Mouse (Mus musculus) liver, embryonic 16.5 days (tissue): ENCODE data around the gene Itpr1. TPM values are rescaled to one million over a fixed set of nuclear protein-coding genes. Genes with fewer than 3 reads are reported as not detected.
A peak's percentile ranks its signal among the peaks of the same experiment; 100 is the strongest.

Experiments used
- ATAC-seq: fragments of 200-750 bp; cut with Nextera tagmentation; 2 replicates; pipeline ENCODE4 v1.8.0; 2017; ENCODE audit warnings: low read depth, mild to moderate bottlenecking, moderate number of reproducible peaks, moderate library complexity
- H3K27ac ChIP-seq: fragments of 300-500 bp; sonication (generic); 2 replicates; pipeline ENCODE4 v1.5.1; 2014; ENCODE audit warnings: mild to moderate bottlenecking, low read length
- H3K27me3 ChIP-seq: fragments of 300-500 bp; sonication (generic); 2 replicates; pipeline ENCODE4 v1.6.1; 2014; ENCODE audit warnings: low read depth, low read length, mixed read lengths; ENCODE audit not compliant: control insufficient read depth, insufficient read depth
- H3K36me3 ChIP-seq: fragments of 300-500 bp; sonication (generic); 2 replicates; pipeline ENCODE4 v1.6.1; 2014; ENCODE audit warnings: mild to moderate bottlenecking; ENCODE audit not compliant: control insufficient read depth, insufficient read depth
- H3K4me1 ChIP-seq: fragments of 300-500 bp; sonication (generic); 2 replicates; pipeline ENCODE4 v1.6.1; 2014; ENCODE audit warnings: low read depth, low read length, mixed read lengths; ENCODE audit not compliant: control insufficient read depth
- H3K4me2 ChIP-seq: fragments of 300-500 bp; sonication (generic); 2 replicates; pipeline ENCODE4 v1.6.1; 2014; ENCODE audit warnings: low read depth, low read length, mixed read lengths
- H3K4me3 ChIP-seq: fragments of 300-500 bp; sonication (generic); 2 replicates; pipeline ENCODE4 v1.5.1; 2014; ENCODE audit warnings: low read depth, mild to moderate bottlenecking, low read length
- H3K9ac ChIP-seq: fragments of 300-500 bp; sonication (generic); 2 replicates; pipeline ENCODE4 v1.6.1; 2014; ENCODE audit warnings: low read depth, low read length
- H3K9me3 ChIP-seq: fragments of 300-500 bp; sonication (generic); replicated peaks from 2 replicates; pipeline ENCODE4 v1.6.1; 2016; ENCODE audit warnings: low read length; ENCODE audit not compliant: control insufficient read depth
- WGBS: fragments of 180-500 bp; shearing (Covaris S2); extraction: QIAGEN DNeasy Blood & Tissue Kit; methylation state at CpG from one replicate; pipeline ENCODE4 v1.1.7; 2014; ENCODE audit not compliant: insufficient replicate concordance; 5-methylcytosine and 5-hydroxymethylcytosine counted together
- polyA plus RNA-seq: library from polyadenylated mRNA; unstranded; fragments of >200 nt; fragmentation: Nextera tagmentation; extraction: Ambion mirVana; gene quantifications from 2 replicates; pipeline ENCODE4 v1.2.1, GENCODE M21; 2015

Gene Itpr1
- polyA plus RNA-seq, 1 experiment from 2014 or later = 2.9 TPM

DNA sequence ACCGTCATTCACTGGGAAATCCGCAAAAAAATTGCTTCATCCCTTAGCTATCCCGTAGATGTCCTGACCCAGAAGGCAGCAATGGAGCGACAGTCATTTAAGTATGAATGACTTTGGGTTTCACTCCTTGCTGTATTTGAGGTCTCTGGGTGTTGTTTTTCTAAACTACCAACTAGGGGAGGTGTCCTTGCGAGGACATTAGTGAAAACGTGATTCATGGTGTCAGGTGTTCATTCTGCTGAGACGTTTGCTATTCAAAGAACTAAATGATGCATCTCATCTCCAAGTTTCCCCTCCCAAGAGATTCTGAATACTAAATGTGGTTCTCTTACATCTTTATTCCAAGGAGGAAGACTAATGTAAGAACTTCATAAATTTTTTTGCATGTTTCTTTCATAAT is 332.0 kb downstream of the Itpr1 start:
- Histone ChIP-seq H3K27ac (no peak overlapping the region), H3K4me2 (no peak overlapping the region), H3K27me3 (no peaks in the 10 kb centered on the region), H3K4me1 (no peaks in the 10 kb centered on the region), H3K36me3 (no peaks in the 10 kb centered on the region), H3K4me3 (no peak overlapping the region), H3K9me3 (no peaks in the 10 kb centered on the region), H3K9ac (no peak overlapping the region)
- ATAC-seq = no peak
- WGBS = 78% methylated on average over 7 of the region's 7 CpGs

DNA sequence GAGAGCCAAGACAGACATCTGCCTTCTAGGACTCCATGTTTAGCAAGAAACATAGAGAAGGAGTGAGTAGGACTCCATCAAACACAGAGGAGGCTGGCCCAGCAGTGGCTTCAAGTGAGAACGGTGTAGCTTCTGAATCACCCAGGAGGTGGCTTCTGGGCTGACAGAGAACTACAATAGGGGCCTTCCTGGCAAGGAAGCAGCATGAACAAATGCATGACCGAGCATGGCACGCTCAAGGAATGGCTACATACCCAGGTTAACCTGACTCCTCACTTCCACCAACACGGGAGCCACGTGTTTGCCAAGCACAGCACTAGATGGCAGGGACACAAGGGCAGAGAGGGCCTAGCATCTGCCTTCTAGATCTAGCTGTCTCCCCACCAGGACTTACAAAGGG is 332.6 kb downstream of the Itpr1 start:
- 70% methylated on average over 5 of the region's 5 CpGs for WGBS
- no peak overlapping the region for H3K27ac ChIP-seq
- ATAC-seq = no peak

DNA sequence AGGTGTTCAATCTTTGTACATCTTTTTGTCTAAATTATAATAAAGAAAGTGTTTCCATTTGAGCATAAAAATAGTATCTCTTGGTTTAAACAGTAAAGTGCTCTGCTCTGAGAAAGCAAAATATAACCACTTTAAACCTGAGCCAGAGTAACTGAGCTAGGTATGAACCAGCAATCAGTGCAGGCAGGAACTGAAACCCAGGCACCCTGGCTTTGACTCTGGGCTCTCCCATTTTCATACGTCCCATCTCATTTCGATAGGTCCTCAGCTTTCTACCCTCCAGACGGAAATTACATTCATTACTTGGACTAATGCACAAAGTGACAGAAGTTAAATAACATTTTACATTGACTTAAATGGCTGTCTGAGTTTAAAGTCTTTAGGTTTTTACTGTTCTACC is 335.5 kb downstream of the Itpr1 start:
- Histone ChIP-seq H3K9ac (no peak overlapping the region), H3K4me2 (no peak overlapping the region), H3K27ac (no peak overlapping the region), H3K9me3 (no peaks in the 10 kb centered on the region), H3K27me3 (no peaks in the 10 kb centered on the region), H3K4me3 (no peak overlapping the region), H3K4me1 (no peaks in the 10 kb centered on the region), H3K36me3 (no peaks in the 10 kb centered on the region)
- ATAC-seq = no peak
- WGBS = 78% methylated on average over 3 of the region's 3 CpGs

More for the DNA sequence above, 332.6 kb downstream of the Itpr1 start:
- Histone ChIP-seq H3K36me3 (no peaks in the 10 kb centered on the region), H3K27me3 (no peaks in the 10 kb centered on the region), H3K4me3 (no peak overlapping the region), H3K4me2 (no peak overlapping the region), H3K9ac (no peak overlapping the region), H3K9me3 (no peaks in the 10 kb centered on the region), H3K4me1 (no peaks in the 10 kb centered on the region)

DNA sequence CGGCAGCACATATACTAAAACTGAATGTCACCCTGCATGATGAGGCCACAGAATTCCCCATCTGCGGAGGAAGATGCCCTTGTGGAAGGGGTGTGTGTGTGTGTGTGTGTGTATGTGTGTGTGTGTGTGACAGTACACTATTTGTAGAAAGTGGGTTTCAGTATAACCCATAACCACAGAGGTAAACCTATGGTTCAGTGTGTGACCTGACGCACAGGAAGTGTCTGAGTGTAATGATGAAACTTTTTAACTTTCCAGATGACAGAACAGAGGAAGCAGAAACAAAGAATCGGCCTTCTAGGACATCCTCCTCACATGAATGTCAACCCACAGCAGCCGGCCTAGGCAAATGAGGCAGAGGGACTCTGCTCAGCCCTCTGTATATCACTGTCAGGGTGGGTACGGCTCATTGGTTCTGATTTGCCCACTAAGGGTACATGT is 336.6 kb downstream of the Itpr1 start:
- no peak overlapping the region for H3K27ac ChIP-seq
- WGBS = 55% methylated on average over 6 of the region's 6 CpGs
- H3K4me2 ChIP-seq = no peak overlapping the region
- no peaks in the 10 kb centered on the region for H3K27me3 ChIP-seq
- peak; percentile 50; the same call in 1 of the 2 replicates for ATAC-seq
- no peaks in the 10 kb centered on the region for H3K9me3 ChIP-seq
- no peaks in the 10 kb centered on the region for H3K36me3 ChIP-seq
- no peaks in the 10 kb centered on the region for H3K4me1 ChIP-seq
- H3K4me3 ChIP-seq = no peak overlapping the region
- no peak overlapping the region for H3K9ac ChIP-seq

DNA sequence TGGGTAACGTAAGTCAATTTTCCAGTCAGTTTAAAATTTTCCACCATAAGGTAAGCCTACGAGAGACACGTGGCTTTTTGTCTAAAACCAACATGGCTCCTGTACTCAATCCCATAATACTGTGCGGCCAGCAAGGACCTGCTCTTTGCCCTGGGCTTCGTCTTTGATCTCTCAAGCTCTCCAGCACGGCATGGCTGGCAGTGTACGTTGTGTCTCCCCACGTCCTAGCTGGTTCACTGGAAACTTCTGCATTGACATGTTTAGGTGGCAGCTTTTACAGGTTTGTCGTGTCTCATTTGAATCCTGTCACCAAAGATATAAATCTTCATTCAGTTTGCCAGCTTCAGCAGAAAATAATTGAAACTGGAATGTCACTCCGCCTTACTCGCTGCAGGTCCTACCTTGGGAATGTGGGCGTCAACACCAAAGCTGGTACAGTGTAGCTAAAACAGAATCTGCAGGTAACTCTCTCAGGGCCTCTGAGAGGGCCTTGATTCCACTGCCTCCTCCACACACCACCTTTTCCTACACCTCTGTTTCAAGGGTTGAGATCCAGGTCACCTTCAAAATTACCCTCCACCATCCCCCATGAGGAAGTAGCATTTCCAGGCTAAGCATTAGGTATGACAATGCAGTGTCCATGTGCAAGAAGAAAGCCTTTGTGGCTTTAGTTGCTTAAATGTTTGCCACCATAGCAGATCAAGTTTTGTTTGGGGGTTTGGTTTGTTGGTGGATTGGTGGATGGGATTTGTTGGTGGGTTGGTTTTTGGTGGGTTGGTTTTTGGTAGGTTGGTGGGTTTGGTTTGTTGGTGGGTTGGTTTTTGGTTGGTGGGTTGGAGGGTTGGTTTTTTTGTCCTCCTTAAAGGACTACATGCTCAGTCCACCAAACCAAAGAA is 339.1 kb downstream of the Itpr1 start:
- Histone ChIP-seq H3K27ac (no peak overlapping the region), H3K4me3 (no peak overlapping the region), H3K4me2 (no peak overlapping the region), H3K36me3 (no peaks in the 10 kb centered on the region), H3K9me3 (no peaks in the 10 kb centered on the region), H3K9ac (no peak overlapping the region), H3K4me1 (no peaks in the 10 kb centered on the region), H3K27me3 (no peaks in the 10 kb centered on the region)
- ATAC-seq = no peak
- 76% methylated on average over 12 of the region's 12 CpGs for WGBS

DNA sequence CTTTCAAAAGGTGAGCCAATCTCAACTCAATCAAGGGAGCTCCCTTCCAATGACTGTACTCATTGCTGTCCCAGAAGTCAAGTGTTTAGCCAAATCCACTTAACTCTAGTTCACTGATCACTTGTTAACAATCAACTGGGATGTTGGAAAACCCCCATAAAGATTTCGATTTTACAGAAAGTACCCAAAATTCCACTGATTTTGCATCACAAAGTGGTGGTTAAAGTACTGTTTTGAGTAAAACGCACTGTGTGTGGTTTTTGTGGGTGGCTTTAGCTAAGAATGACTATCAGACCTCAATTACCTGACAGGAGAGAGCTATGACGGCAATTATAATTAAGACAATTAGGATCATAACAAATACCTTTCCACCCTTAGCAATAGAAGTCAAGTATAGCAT is 340.1 kb downstream of the Itpr1 start:
- Histone ChIP-seq H3K36me3 (no peaks in the 10 kb centered on the region), H3K4me2 (no peak overlapping the region), H3K9me3 (no peaks in the 10 kb centered on the region), H3K4me3 (no peak overlapping the region), H3K9ac (no peak overlapping the region), H3K27ac (no peak overlapping the region), H3K27me3 (no peaks in the 10 kb centered on the region), H3K4me1 (no peaks in the 10 kb centered on the region)
- ATAC-seq = no peak
- 58% methylated on average over 3 of the region's 3 CpGs for WGBS

DNA sequence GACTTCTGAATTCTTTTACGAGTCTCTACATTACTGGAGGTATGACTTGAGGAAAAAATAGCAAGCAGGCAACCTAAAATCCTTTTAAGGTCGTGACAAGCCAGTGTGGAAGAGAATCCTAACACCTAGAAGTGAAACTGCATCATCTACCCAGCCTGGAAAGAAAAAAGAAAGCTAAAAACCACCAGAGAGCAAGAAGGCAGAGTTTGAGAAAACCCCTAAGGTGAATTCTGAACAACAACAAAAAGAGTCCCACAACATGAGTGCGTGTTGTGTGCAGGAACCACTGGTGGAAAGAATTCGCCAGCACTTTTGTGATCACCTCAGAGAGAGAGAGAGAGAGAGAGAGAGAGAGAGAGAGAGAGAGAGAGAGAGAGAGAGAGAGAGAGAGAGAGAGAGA is 340.6 kb downstream of the Itpr1 start:
- 58% methylated on average over 4 of the region's 4 CpGs for WGBS
- H3K27ac ChIP-seq = no peak overlapping the region
- H3K27me3 ChIP-seq = no peaks in the 10 kb centered on the region
- H3K9me3 ChIP-seq = no peaks in the 10 kb centered on the region
- no peak overlapping the region for H3K4me3 ChIP-seq
- H3K4me2 ChIP-seq = no peak overlapping the region
- no peak overlapping the region for H3K9ac ChIP-seq
- no peaks in the 10 kb centered on the region for H3K4me1 ChIP-seq
- ATAC-seq = no peak
- H3K36me3 ChIP-seq = no peaks in the 10 kb centered on the region

DNA sequence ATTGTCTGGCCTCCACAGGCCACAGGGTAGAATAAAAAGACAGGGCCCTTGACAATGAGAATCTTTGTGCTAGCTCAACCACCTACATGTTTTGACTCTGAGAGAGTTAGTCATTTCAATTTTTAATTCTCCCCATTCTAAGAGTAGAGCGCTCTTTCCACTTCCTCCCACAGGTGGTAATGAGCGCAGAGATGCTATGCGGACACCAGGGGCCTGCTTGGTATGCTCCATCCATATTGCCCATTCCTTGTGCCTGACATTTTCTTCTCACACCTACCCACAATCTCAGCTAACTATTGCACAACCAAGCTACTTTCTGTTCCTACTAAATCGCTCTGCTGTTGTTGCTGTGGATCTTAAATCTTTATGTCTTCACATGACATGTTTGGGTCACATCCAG is 341.5 kb downstream of the Itpr1 start:
- Histone ChIP-seq H3K9me3 (no peaks in the 10 kb centered on the region), H3K4me1 (no peaks in the 10 kb centered on the region), H3K4me2 (no peak overlapping the region), H3K27me3 (no peaks in the 10 kb centered on the region), H3K4me3 (no peak overlapping the region), H3K9ac (no peak overlapping the region), H3K27ac (no peak overlapping the region), H3K36me3 (no peaks in the 10 kb centered on the region)
- no peak for ATAC-seq
- WGBS = 80% methylated on average over 4 of the region's 4 CpGs

DNA sequence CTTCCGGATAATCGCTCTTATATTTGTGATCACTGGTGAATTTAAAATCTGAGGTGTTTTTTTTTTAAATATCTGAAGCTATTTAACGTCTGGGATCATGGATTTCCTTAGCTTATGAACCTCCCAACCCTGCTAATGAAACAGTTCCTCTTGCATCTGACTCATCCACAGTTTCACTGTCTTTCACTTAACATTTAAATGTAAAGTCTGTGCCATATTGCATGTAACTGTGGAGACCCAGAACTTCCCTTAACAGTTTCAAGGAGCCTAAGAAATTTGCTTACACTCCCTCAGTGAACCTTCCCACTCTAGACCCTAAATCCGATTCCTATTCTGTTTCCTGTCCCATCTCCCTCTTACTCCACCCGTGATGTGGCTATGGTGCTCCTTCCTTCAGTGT is 342.0 kb downstream of the Itpr1 start:
- no peaks in the 10 kb centered on the region for H3K27me3 ChIP-seq

More for the DNA sequence above, 342.0 kb downstream of the Itpr1 start:
- Histone ChIP-seq H3K4me1 (no peaks in the 10 kb centered on the region), H3K9ac (no peak overlapping the region), H3K36me3 (no peaks in the 10 kb centered on the region), H3K27ac (no peak overlapping the region), H3K4me3 (no peak overlapping the region), H3K9me3 (no peaks in the 10 kb centered on the region), H3K4me2 (no peak overlapping the region)
- ATAC-seq = no peak
- WGBS = 50% methylated on average over 5 of the region's 5 CpGs
